Mouse (Mus musculus) liver, embryonic 11.5 days (tissue): ENCODE data around the gene Dok4. TPM values are rescaled to one million over a fixed set of nuclear protein-coding genes. Genes with fewer than 3 reads are reported as not detected.

Experiments used
- ATAC-seq: fragments of 200-750 bp; cut with Nextera tagmentation; replicated peaks from 2 replicates; pipeline ENCODE4 v1.8.0; 2017; ENCODE audit warnings: moderate number of reproducible peaks, mild to moderate bottlenecking, moderate TSS enrichment, moderate library complexity; ENCODE audit not compliant: low FRiP score
- DNase-seq: peaks from one replicate; pipeline ENCODE4 v3.0.0-alpha.2; 2017; ENCODE audit warnings: low spot score
- H3K27ac ChIP-seq: fragments of 300-500 bp; sonication (generic); 2 replicates; pipeline ENCODE4 v1.5.1; 2014; ENCODE audit warnings: mild to moderate bottlenecking, low read depth, low read length, control low read depth
- H3K27me3 ChIP-seq: fragments of 300-500 bp; sonication (generic); replicated peaks from 2 replicates; pipeline ENCODE4 v1.6.1; 2014; ENCODE audit warnings: low read length, mixed read lengths; ENCODE audit not compliant: control insufficient read depth, insufficient read depth
- H3K36me3 ChIP-seq: fragments of 300-500 bp; sonication (generic); 2 replicates; pipeline ENCODE4 v1.6.1; 2014; ENCODE audit warnings: mild to moderate bottlenecking, low read length, moderate library complexity, mixed read lengths; ENCODE audit not compliant: control insufficient read depth, insufficient read depth
- H3K4me1 ChIP-seq: fragments of 300-500 bp; sonication (generic); replicated peaks from 2 replicates; pipeline ENCODE4 v1.6.1; 2014; ENCODE audit warnings: low read length, mixed read lengths; ENCODE audit not compliant: control insufficient read depth, insufficient read depth
- H3K4me2 ChIP-seq: fragments of 300-500 bp; sonication (generic); 2 replicates; pipeline ENCODE4 v1.6.1; 2014; ENCODE audit warnings: mild to moderate bottlenecking, control low read depth, moderate library complexity
- H3K4me3 ChIP-seq: fragments of 300-500 bp; sonication (generic); 2 replicates; pipeline ENCODE4 v1.5.1; 2014; ENCODE audit warnings: low read depth, low read length, control low read depth
- H3K9ac ChIP-seq: fragments of 300-500 bp; sonication (generic); 2 replicates; pipeline ENCODE4 v1.6.1; 2014; ENCODE audit warnings: low read depth, low read length, control low read depth
- H3K9me3 ChIP-seq: fragments of 300-500 bp; sonication (generic); 2 replicates; pipeline ENCODE4 v1.6.1; 2016; ENCODE audit warnings: low read length, inconsistent platforms, mixed read lengths; ENCODE audit not compliant: control insufficient read depth
- WGBS: fragments of 180-500 bp; shearing (Covaris S2); extraction: QIAGEN DNeasy Blood & Tissue Kit; methylation state at CpG from one replicate; pipeline ENCODE4 v1.1.7; 2014; 5-methylcytosine and 5-hydroxymethylcytosine counted together
- polyA plus RNA-seq: library from polyadenylated mRNA; unstranded; fragments of >200 nt; fragmentation: Nextera tagmentation; extraction: Ambion mirVana; gene quantifications from 2 replicates; pipeline ENCODE4 v1.2.1, GENCODE M21; 2014

The Dok4 gene
- polyA plus RNA-seq, 1 experiment from 2014 or later, result 13.9 TPM

DNA sequence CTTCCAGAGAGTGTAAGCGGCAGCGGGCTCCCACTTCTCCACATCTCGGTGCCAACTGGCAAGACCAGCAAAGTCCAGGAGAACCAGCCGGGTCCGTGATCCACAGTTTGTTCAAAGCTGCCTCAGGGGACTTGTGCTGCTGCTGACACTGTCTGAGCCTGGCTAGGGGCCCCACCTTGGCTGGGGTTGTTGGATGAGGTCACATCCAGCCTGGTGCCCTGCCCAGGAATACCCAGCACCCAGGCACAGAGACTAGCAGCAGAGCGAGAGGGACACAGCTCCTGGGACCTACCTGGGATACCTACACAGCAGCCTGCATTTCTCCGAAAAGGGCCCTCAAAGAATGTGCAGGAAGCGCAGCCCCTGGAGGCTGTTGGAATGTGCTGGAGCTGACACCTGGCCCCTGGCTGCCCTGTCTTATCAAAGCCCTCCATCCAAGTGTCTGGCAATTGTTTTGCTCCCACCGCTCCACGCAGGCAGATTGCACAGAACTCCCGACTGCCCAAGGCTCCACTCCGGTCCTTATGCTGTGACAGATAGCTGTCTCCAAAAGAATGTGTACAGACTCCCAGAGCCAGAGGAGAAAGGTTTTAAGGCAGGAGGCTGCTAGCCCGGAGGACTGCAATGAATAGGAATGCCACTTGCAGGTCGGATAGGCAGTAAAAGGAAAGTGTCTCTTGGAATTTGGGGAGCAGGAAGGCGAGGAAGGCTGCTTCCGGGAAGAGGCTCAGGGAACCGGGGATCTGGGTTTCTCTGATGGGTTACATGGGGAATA lies 847 bp downstream of the Dok4 start:
- H3K27me3 ChIP-seq, result peaks cover 11% of the 10 kb centered on the region
- no peaks in the 10 kb centered on the region for H3K9me3 ChIP-seq
- H3K9ac ChIP-seq, result peak overlapping the region; percentile 79
- H3K4me1 ChIP-seq, result peaks cover 36% of the 10 kb centered on the region
- 16% methylated on average over 17 of the region's 17 CpGs for WGBS
- H3K27ac ChIP-seq, result peak overlapping the region; percentile 68; the same call in 1 of the 2 replicates
- no peaks in the 10 kb centered on the region for H3K36me3 ChIP-seq
- peak overlapping the region; percentile 74 for H3K4me3 ChIP-seq
- ATAC-seq, result no peak
- peak overlapping the region; percentile 98 for H3K4me2 ChIP-seq
- DNase-seq, result no peak

GRCm38 (mm10) chr8:94874358-94874757 lies 1.8 kb downstream of the Dok4 start:
- DNase-seq, result peak; percentile 74
- H3K9ac ChIP-seq, result no peak overlapping the region
- H3K9me3 ChIP-seq, result no peaks in the 10 kb centered on the region
- peak; percentile 37 for ATAC-seq
- peak overlapping the region; percentile 98 for H3K4me2 ChIP-seq
- H3K4me1 ChIP-seq, result peaks cover 40% of the 10 kb centered on the region
- peaks cover 11% of the 10 kb centered on the region for H3K27me3 ChIP-seq
- H3K4me3 ChIP-seq, result peak overlapping the region; percentile 74
- WGBS, result 14% methylated on average over 6 of the region's 6 CpGs
- no peaks in the 10 kb centered on the region for H3K36me3 ChIP-seq
- no peak overlapping the region for H3K27ac ChIP-seq

DNA sequence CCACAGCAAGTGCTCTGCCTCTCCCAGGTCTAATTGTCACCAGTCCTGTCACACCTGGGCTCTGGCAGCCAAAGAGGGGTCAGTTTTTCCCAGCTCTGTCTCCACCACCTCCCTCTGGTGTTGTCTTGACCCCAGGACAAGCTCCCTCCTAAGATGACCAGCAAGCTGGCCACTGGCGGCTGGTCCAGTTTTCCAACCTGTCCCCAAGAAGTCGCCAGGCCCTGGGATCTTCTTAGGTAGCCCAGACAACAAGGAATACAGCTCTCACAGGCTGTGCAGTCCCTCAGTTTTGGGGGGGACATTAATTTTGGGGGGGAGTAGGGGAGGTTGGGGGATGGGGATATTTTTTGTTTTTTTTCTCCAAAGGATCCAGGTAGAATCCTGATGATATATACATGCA lies 3.6 kb downstream of the Dok4 start:
- no peak overlapping the region for H3K4me3 ChIP-seq
- WGBS, result 71% methylated on average over 2 of the region's 2 CpGs
- DNase-seq, result no peak

DNA sequence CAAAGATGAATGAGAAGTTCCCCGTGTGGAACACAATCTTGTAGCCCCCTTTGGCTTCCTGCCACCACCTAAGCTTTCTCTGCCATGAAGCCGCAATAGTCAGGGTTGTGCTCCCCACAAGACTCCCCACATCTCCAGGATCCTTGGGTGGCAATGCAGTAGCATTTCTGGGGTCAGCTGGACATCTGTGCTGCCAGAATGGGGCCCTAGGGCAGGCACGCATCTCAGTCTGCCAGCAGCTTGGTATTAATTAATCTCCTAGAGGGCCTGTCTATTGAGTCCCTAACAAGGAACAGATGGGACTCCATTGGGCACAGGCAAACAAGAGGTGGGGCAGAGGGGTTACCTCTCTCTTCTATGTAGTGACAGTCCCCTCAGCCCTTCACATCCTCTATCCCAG lies 4.0 kb downstream of the Dok4 start:
- no peak overlapping the region for H3K9ac ChIP-seq
- WGBS, result 56% methylated on average over 3 of the region's 3 CpGs
- H3K4me1 ChIP-seq, result peaks cover 49% of the 10 kb centered on the region
- no peak overlapping the region for H3K4me2 ChIP-seq
- H3K36me3 ChIP-seq, result no peaks in the 10 kb centered on the region
- DNase-seq, result no peak
- H3K27ac ChIP-seq, result no peak overlapping the region
- no peaks in the 10 kb centered on the region for H3K9me3 ChIP-seq
- peaks cover 11% of the 10 kb centered on the region for H3K27me3 ChIP-seq
- ATAC-seq, result no peak
- H3K4me3 ChIP-seq, result no peak overlapping the region

More for the DNA sequence above, 3.6 kb downstream of the Dok4 start:
- Histone ChIP-seq H3K4me2 (no peak overlapping the region), H3K27me3 (peaks cover 11% of the 10 kb centered on the region), H3K9me3 (no peaks in the 10 kb centered on the region), H3K27ac (no peak overlapping the region), H3K4me1 (peaks cover 49% of the 10 kb centered on the region), H3K36me3 (no peaks in the 10 kb centered on the region), H3K9ac (no peak overlapping the region)
- no peak for ATAC-seq

- ATAC-seq (peak; percentile 14; the same call in 1 of the 2 replicates), DNase-seq (peak; percentile 66)
- peaks cover 11% of the 10 kb centered on the region for H3K27me3 ChIP-seq
- WGBS, result 5% methylated on average over 7 of the region's 7 CpGs
- peaks cover 3% of the 10 kb centered on the region; the same call in 1 of the 2 replicates for H3K36me3 ChIP-seq
- H3K9me3 ChIP-seq, result no peaks in the 10 kb centered on the region
- peak overlapping the region; percentile 37 for H3K4me3 ChIP-seq
- no peak overlapping the region; the same call in 1 of the 2 replicates for H3K9ac ChIP-seq
- peak overlapping the region; percentile 73 for H3K4me2 ChIP-seq
- peaks cover 46% of the 10 kb centered on the region for H3K4me1 ChIP-seq
- no peak overlapping the region for H3K27ac ChIP-seq
Observed at GRCm38 (mm10) chr8:94871108-94871894, 4.8 kb downstream of the Dok4 start.

DNA sequence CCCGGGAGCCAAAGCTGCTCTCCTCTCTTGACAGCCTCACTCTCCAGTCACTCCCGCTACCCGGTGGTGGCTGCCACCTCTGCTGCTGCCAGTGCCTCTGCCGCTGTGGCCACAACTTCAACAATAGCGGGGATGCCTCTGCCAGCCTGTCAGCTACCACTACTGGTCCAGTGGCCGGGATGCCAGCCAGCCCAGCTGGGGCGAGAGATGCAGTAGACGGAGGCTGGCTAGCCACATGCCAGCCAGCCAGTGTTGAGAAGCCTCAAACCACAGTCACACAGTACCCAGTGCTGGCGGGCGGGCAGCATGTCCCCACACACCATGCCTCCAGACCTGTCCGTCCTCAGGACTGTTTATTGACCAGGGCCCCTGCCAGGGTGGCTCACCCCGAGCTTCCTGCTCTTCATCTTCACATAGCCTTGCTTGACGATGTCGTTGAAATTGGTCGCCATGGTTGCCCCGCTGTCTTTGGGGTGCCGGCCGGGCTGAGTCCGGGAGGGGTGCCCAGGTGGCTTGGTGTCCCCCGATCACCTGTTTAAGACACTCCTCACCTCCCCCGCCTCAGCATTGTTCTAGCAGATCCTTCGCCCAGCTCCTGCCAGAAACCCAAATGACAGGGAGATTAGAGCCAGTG lies 5.5 kb downstream of the Dok4 start:
- H3K4me2 ChIP-seq, result peak overlapping the region; percentile 73
- H3K9me3 ChIP-seq, result no peaks in the 10 kb centered on the region
- 17% methylated on average over 21 of the region's 22 CpGs for WGBS
- no peak for DNase-seq
- no peak for ATAC-seq
- H3K9ac ChIP-seq, result peak overlapping the region; percentile 52
- H3K27ac ChIP-seq, result no peak overlapping the region
- H3K27me3 ChIP-seq, result peaks cover 11% of the 10 kb centered on the region
- peaks cover 5% of the 10 kb centered on the region; the same call in 1 of the 2 replicates for H3K36me3 ChIP-seq
- peak overlapping the region; percentile 37 for H3K4me3 ChIP-seq
- peaks cover 44% of the 10 kb centered on the region for H3K4me1 ChIP-seq

DNA sequence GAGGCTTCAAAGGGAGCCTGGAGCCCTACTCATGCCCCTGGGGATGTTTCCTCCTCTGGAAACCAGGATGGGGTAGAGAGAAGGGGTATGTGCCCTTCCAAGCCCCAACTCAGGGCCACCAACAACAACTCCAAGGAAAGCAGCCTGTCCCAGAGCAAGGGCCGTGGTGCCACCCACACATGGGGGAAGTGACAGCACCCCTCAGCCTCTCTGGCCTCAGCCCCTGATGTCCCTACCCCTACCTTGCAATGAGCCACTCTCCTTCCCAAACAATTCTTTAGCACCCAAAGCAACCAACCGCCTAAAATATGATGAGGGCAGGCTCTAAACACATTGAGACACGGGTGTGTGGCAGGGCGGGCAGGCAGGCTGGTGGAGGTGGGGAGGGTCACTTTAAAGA lies 6.1 kb downstream of the Dok4 start:
- Histone ChIP-seq H3K4me1 (peaks cover 39% of the 10 kb centered on the region), H3K4me3 (peak overlapping the region; percentile 37; the same call in 1 of the 2 replicates), H3K4me2 (peak overlapping the region; percentile 73; the same call in 1 of the 2 replicates), H3K27ac (no peak overlapping the region), H3K9me3 (no peaks in the 10 kb centered on the region), H3K36me3 (peaks cover 10% of the 10 kb centered on the region; the same call in 1 of the 2 replicates), H3K9ac (no peak overlapping the region), H3K27me3 (peaks cover 6% of the 10 kb centered on the region; the same call in 1 of the 2 replicates)
- DNase-seq (no peak), ATAC-seq (no peak)
- WGBS, result 53% methylated on average over 4 of the region's 4 CpGs

DNA sequence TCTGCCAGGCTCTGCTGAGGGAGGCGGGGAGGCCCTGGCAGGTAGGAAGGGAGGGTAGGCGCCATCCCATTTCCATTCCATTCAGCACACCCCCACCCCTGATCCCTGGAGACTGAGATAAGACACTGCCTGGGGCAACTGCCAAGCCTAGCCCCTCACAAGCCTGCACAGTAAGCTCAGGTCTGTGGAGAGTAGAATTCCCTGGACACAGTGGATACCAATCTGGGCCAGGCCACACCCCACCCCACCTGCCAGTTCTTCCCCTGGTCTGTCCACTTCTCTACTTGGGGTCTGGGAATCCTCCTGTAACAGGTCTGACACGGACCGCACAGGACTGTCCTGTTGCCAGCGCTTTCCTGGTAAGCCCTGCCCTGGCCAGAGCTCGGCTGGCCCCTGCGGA lies 7.0 kb downstream of the Dok4 start:
- Histone ChIP-seq H3K9ac (no peak overlapping the region), H3K27me3 (peaks cover 2% of the 10 kb centered on the region; the same call in 1 of the 2 replicates), H3K4me2 (no peak overlapping the region), H3K27ac (no peak overlapping the region), H3K9me3 (no peaks in the 10 kb centered on the region), H3K4me1 (peaks cover 37% of the 10 kb centered on the region), H3K36me3 (peaks cover 17% of the 10 kb centered on the region; the same call in 1 of the 2 replicates), H3K4me3 (no peak overlapping the region)
- DNase-seq (no peak), ATAC-seq (no peak)
- 75% methylated on average over 7 of the region's 7 CpGs for WGBS
